Mouse (Mus musculus): Measurements from ENCODE around the gene Magi1. TPM values are rescaled to one million over a fixed set of nuclear protein-coding genes. Genes with fewer than 3 reads are reported as not detected.

The Magi1 gene
- total and polyA plus RNA-seq, 3 experiments = not detected

- no peak overlapping the region for H3K27ac ChIP-seq (ENCODE audit: insufficient read depth, low read depth)
- H3K4me1 ChIP-seq (ENCODE audit: control insufficient read depth in 1 of 2, insufficient read depth in 2 of 2) = no peaks in the 10 kb centered on the region
- H3K36me3 ChIP-seq (replicated peaks in 1 of 2; ENCODE audit: control insufficient read depth in 1 of 2, insufficient read depth in 1 of 2, low read length in 1 of 2) = no peaks in the 10 kb centered on the region
- DNase-seq (ENCODE audit: extremely low read depth) = no peak
- TF ChIP-seq E2F4 (IDR thresholded peaks at IDR 0.05; ENCODE audit: insufficient replicate concordance, low read depth, low read length) (no peak), BHLHE40 (IDR thresholded peaks at IDR 0.05; ENCODE audit: low read depth, low read length) (no peak), MXI1 (IDR thresholded peaks at IDR 0.05; ENCODE audit: low read depth, low read length) (no peak), TCF12 (IDR thresholded peaks at IDR 0.05; ENCODE audit: low read depth, low read length) (no peak), CHD1 (IDR thresholded peaks at IDR 0.05; ENCODE audit: low read depth, low read length) (no peak), EP300 (IDR thresholded peaks at IDR 0.05; ENCODE audit: low read length) (no peak), MAFK (IDR thresholded peaks at IDR 0.05; ENCODE audit: insufficient replicate concordance, low read length) (no peak)
- peaks cover 81% of the 10 kb centered on the region for H3K9me3 ChIP-seq (replicated peaks; ENCODE audit: low read length)
- no peaks in the 10 kb centered on the region for H3K27me3 ChIP-seq (replicated peaks)
- H3K79me2 ChIP-seq (replicated peaks; ENCODE audit: control insufficient read depth, extremely low read depth, insufficient read depth, poor library complexity, severe bottlenecking) = no peaks in the 10 kb centered on the region
- no peak overlapping the region for H3K4me3 ChIP-seq (replicated peaks in 1 of 3; ENCODE audit: low read depth in 2 of 3, low read length in 2 of 3, poor library complexity in 1 of 3)
- dilution Hi-C loops (cut with MboI; ENCODE audit: extremely low pct_ligation_motif_present, extremely low pct_unique_long_range_greater_than_20kb, low sequenced_read_pairs) = no loop called here
- in situ Hi-C loops (cut with MboI; ENCODE audit: low pct_ligation_motif_present, low pct_unique_long_range_greater_than_20kb, low sequenced_read_pairs) = no loop called here
- no peak overlapping the region for H3K4me2 ChIP-seq (ENCODE audit: insufficient read depth, low read depth, poor library complexity, severe bottlenecking)
- H3K9ac ChIP-seq (ENCODE audit: insufficient read depth, low read depth) = no peak overlapping the region
These were observed 359.1 kb downstream of the Magi1 start for GRCm38 (mm10) chr6:93924568-93924967.

DNA sequence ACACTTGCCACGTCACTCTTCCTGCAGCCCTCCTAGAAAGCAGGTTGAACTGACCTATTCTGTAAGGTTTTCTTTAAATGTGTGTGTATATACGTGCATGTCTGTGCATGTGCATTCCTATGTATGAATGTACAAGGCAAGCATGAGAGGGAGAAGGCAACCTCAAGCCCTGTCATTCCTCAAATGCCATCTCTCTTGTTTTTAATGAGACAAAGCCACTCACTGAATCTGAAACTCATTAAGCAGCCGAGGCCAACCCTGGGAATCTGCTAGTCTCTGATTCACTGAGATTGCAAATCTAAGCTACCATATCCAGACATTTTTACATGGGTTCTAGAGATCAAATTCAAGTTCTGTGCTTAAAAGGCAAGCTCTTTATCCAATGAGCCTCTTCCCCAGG lies 359.7 kb downstream of the Magi1 start:
- no peak for TF ChIP-seq MYC (IDR thresholded peaks at IDR 0.05; ENCODE audit: low read depth, low read length)
- no peak for TF ChIP-seq HCFC1 (IDR thresholded peaks at IDR 0.05; ENCODE audit: low read depth, low read length)
- no peak for TF ChIP-seq ZKSCAN1 (IDR thresholded peaks at IDR 0.05; ENCODE audit: borderline replicate concordance, low read depth, low read length)
- no peak for TF ChIP-seq SIN3A (IDR thresholded peaks at IDR 0.05; ENCODE audit: low read length)
- no peak for TF ChIP-seq IRF4 (IDR thresholded peaks at IDR 0.05; ENCODE audit: low read depth, low read length)
- TF ChIP-seq JUN (IDR thresholded peaks at IDR 0.05; ENCODE audit: insufficient read depth, low read depth, low read length) = no peak
- no peak for TF ChIP-seq RAD21 (IDR thresholded peaks at IDR 0.05; ENCODE audit: low read depth, low read length)
- no peak for TF ChIP-seq ZC3H11A (IDR thresholded peaks at IDR 0.05; ENCODE audit: low read depth, low read length)
- no peak for TF ChIP-seq CHD1 (IDR thresholded peaks at IDR 0.05; ENCODE audit: low read depth, low read length)
- TF ChIP-seq RCOR1 (conservative IDR thresholded peaks at IDR 0.05; ENCODE audit: low read depth, low read length) = no peak
- no peak for TF ChIP-seq MEF2A (IDR thresholded peaks at IDR 0.05; ENCODE audit: borderline replicate concordance, low read depth, low read length)
- TF ChIP-seq ZMIZ1 (IDR thresholded peaks at IDR 0.05; ENCODE audit: low read depth, low read length) = no peak
- TF ChIP-seq CHD2 (IDR thresholded peaks at IDR 0.05; ENCODE audit: low read length) = no peak
- no peak for TF ChIP-seq EP300 (IDR thresholded peaks at IDR 0.05; ENCODE audit: low read length)
- TF ChIP-seq USF1 (IDR thresholded peaks at IDR 0.05; ENCODE audit: low read depth, low read length) = no peak
- dilution Hi-C loops (cut with MboI; ENCODE audit: extremely low pct_ligation_motif_present, extremely low pct_unique_long_range_greater_than_20kb, low sequenced_read_pairs) (no loop called here), in situ Hi-C loops (cut with MboI; ENCODE audit: low pct_ligation_motif_present, low pct_unique_long_range_greater_than_20kb, low sequenced_read_pairs) (no loop called here)
- Histone ChIP-seq H3K4me1 (ENCODE audit: control insufficient read depth in 1 of 2, insufficient read depth in 2 of 2) (no peaks in the 10 kb centered on the region), H3K79me2 (replicated peaks; ENCODE audit: control insufficient read depth, extremely low read depth, insufficient read depth, poor library complexity, severe bottlenecking) (no peaks in the 10 kb centered on the region), H3K36me3 (replicated peaks in 1 of 2; ENCODE audit: control insufficient read depth in 1 of 2, insufficient read depth in 1 of 2, low read length in 1 of 2) (no peaks in the 10 kb centered on the region), H3K4me3 (replicated peaks in 1 of 3; ENCODE audit: low read depth in 2 of 3, low read length in 2 of 3, poor library complexity in 1 of 3) (no peak overlapping the region), H3K4me2 (ENCODE audit: insufficient read depth, low read depth, poor library complexity, severe bottlenecking) (no peak overlapping the region), H3K27ac (ENCODE audit: insufficient read depth, low read depth) (no peak overlapping the region), H3K9me3 (replicated peaks; ENCODE audit: low read length) (peaks cover 81% of the 10 kb centered on the region), H3K9ac (ENCODE audit: insufficient read depth, low read depth) (no peak overlapping the region), H3K27me3 (replicated peaks) (no peaks in the 10 kb centered on the region)
- DNase-seq (ENCODE audit: extremely low read depth) = no peak

Data from CH12.LX (cell line).